Mouse (Mus musculus): ENCODE results near the gene Bmp15.

Bmp15 gene

GRCm38 (mm10) chrX:6320621-6321020, at the start of gene Bmp15:
Bmp15 (minus strand) TSS chrX:6320721.
- no peak for DNase-seq (ENCODE audit: low spot score)

GRCm38 (mm10) chrX:6368822-6369221, 48.3 kb upstream of the Bmp15 start:
- no peak for DNase-seq (ENCODE audit: low spot score)

- no peak for DNase-seq (ENCODE audit: low spot score)
Measured at GRCm38 (mm10) chrX:6357503-6358114, 37.1 kb upstream of the Bmp15 start.

DNA sequence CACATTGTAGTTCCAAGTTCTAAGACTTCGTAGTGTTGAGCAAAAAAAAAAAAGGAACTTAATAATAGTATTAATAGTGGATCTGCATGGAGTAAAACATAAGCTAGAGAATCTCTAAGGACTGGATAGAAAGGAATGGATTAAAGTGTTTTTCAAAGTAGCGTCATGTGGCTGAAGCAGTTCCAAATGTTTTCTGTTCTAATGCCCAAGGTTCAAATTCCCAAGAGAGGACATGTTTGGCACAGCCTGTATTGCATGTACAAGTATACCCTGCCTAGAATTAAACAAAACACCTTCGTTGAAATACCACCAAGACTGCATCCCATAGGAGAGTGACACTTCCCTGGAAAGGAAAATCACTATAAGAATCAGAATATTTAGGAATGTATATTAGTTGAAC, 36.4 kb upstream of the Bmp15 start:
- DNase-seq (ENCODE audit: low spot score): no peak

GRCm38 (mm10) chrX:6345273-6345959, 24.9 kb upstream of the Bmp15 start:
- no peak for DNase-seq (ENCODE audit: low spot score)

DNA sequence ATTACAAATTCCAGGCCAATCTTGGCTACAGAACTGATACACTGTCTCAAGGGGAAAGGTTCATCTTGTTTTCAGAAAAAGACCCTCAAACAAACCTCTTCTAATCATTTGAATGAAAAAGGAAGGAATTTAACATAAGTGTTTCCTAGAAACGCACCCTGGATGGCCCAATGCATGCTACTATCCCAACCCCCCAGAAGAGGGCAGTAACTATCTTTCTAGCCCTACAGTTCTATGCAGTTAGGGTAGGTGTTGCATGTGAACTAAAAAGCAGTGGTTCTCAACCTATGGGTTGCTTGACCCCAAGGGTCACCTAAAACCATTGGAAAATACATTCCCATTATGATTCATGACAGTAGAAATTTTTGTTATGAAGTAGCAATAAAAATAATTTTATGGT, 3.5 kb upstream of the Bmp15 start:
- no peak for DNase-seq (ENCODE audit: low spot score)

DNA sequence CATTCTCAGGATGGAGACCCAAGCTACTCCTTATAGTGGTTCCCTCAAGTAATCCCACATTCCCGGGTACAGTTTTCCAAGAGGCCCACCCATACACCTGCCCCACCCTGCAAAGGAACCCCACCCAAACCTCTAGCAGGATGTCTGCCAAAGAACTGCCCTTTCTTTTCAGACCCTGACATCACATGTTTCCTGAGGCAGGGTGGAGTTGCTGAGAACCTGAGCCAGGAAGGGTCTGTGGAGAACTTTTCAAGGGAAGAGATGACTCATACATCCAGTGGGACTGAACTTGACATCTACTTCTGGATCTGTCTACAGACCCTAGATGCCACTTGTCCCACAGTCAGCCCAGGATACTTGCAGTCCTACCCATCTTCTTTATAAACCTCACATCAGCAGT, 2.8 kb downstream of the Bmp15 start:
- DNase-seq (ENCODE audit: low spot score): no peak

All from spleen, adult 12 weeks (tissue).